Mouse (Mus musculus): ENCODE measurements around the gene Gtf3c5. TPM values are rescaled to one million over a fixed set of nuclear protein-coding genes. Genes with fewer than 3 reads are reported as not detected.

Gtf3c5 gene
- polyA plus RNA-seq (2015; fragmentation: Nextera tagmentation; extraction: Ambion mirVana) = 39.5 and 44.1 TPM in 2 replicates

- Histone ChIP-seq H3K9me3 (ENCODE audit: control insufficient read depth, low read length) (no peaks in the 10 kb centered on the region), H3K27ac (ENCODE audit: low read depth, low read length) (peak within 1 kb of the TSS; percentile 93), H3K4me2 (ENCODE audit: low read length) (peak within 1 kb of the TSS; percentile 75), H3K36me3 (ENCODE audit: control insufficient read depth, insufficient read depth, low read length) (peaks cover 11% of the 10 kb centered on the region), H3K4me1 (ENCODE audit: control insufficient read depth, insufficient read depth, low read depth, low read length) (peaks cover 14% of the 10 kb centered on the region), H3K27me3 (replicated peaks; ENCODE audit: control insufficient read depth, insufficient read depth, low read length) (no peaks in the 10 kb centered on the region), H3K9ac (ENCODE audit: low read depth, low read length) (peak within 1 kb of the TSS; percentile 72), H3K4me3 (ENCODE audit: low read length) (peak within 1 kb of the TSS; percentile 56)
- no peak for ATAC-seq
- 70% methylated on average over 9 of the region's 9 CpGs for WGBS
Observed at GRCm38 (mm10) chr2:28583651-28584050, at the start of gene Gtf3c5. TSS of gene Gtf3c5 (minus strand) at chr2:28583751.

DNA sequence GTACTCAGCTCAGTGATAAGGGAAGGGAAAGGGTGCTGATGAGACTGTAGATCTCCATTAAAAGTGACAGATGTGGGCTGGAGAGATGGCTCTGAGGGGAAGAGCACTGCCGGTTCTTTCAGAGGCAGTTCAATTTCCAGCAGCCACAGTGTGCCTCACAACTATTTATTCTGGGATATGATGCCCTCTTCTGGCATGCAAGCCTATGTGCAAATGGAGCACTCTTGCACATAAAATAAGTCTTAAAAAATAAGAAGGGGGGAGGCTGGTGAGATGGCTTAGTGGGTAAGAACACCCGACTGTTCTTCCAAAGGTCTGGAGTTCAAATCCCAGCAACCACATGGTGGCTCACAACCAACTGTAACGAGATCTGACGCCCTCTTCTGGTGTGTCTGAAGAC, 49.6 kb upstream of the Gtf3c5 start:
- Histone ChIP-seq H3K27ac (ENCODE audit: low read depth, low read length) (no peak overlapping the region), H3K4me1 (ENCODE audit: control insufficient read depth, insufficient read depth, low read depth, low read length) (no peaks in the 10 kb centered on the region), H3K27me3 (replicated peaks; ENCODE audit: control insufficient read depth, insufficient read depth, low read length) (no peaks in the 10 kb centered on the region), H3K36me3 (ENCODE audit: control insufficient read depth, insufficient read depth, low read length) (no peaks in the 10 kb centered on the region), H3K9ac (ENCODE audit: low read depth, low read length) (no peak overlapping the region), H3K4me2 (ENCODE audit: low read length) (no peak overlapping the region), H3K9me3 (ENCODE audit: control insufficient read depth, low read length) (no peaks in the 10 kb centered on the region), H3K4me3 (ENCODE audit: low read length) (no peak overlapping the region)
- ATAC-seq = no peak
- WGBS = 46% methylated on average over 4 of the region's 4 CpGs

- 61% methylated on average over 1 of the region's 1 CpGs for WGBS
- Histone ChIP-seq H3K4me2 (ENCODE audit: low read length) (no peak overlapping the region), H3K4me1 (ENCODE audit: control insufficient read depth, insufficient read depth, low read depth, low read length) (no peaks in the 10 kb centered on the region), H3K27ac (ENCODE audit: low read depth, low read length) (no peak overlapping the region), H3K27me3 (replicated peaks; ENCODE audit: control insufficient read depth, insufficient read depth, low read length) (no peaks in the 10 kb centered on the region), H3K36me3 (ENCODE audit: control insufficient read depth, insufficient read depth, low read length) (no peaks in the 10 kb centered on the region), H3K9me3 (ENCODE audit: control insufficient read depth, low read length) (no peaks in the 10 kb centered on the region), H3K4me3 (ENCODE audit: low read length) (no peak overlapping the region), H3K9ac (ENCODE audit: low read depth, low read length) (no peak overlapping the region)
- ATAC-seq = no peak
Observed at GRCm38 (mm10) chr2:28632626-28633025, 49.1 kb upstream of the Gtf3c5 start.

DNA sequence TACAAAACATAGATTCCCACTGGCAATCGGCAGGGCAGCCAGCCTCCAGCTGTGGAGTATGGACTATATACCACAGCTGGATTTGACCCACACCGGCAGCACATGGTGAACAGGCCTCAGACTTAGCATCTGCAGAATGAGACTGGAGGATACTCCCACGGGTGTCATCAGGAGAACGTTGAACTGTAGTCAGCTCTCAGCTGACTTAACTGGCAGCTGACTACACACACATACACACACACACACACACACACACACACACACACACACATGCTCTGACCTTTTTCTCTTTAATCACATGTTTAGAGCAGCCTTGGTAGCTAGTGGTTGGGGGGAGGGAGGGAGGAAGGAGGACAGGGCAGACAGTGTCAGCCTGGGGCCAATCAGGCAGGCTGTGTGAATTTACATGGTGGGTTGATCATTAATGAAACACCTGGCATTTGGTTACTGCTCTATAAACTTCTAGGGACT, 46.4 kb upstream of the Gtf3c5 start:
- Histone ChIP-seq H3K4me2 (ENCODE audit: low read length) (no peak overlapping the region), H3K9ac (ENCODE audit: low read depth, low read length) (no peak overlapping the region), H3K4me1 (ENCODE audit: control insufficient read depth, insufficient read depth, low read depth, low read length) (no peaks in the 10 kb centered on the region), H3K27me3 (replicated peaks; ENCODE audit: control insufficient read depth, insufficient read depth, low read length) (no peaks in the 10 kb centered on the region), H3K4me3 (ENCODE audit: low read length) (no peak overlapping the region), H3K27ac (ENCODE audit: low read depth, low read length) (no peak overlapping the region), H3K36me3 (ENCODE audit: control insufficient read depth, insufficient read depth, low read length) (no peaks in the 10 kb centered on the region), H3K9me3 (ENCODE audit: control insufficient read depth, low read length) (no peaks in the 10 kb centered on the region)
- ATAC-seq = no peak
- WGBS = 34% methylated on average over 4 of the region's 4 CpGs

GRCm38 (mm10) chr2:28628053-28628452, 44.5 kb upstream of the Gtf3c5 start:
- 62% methylated on average over 2 of the region's 2 CpGs for WGBS
- Histone ChIP-seq H3K27ac (ENCODE audit: low read depth, low read length) (no peak overlapping the region), H3K4me2 (ENCODE audit: low read length) (no peak overlapping the region), H3K4me3 (ENCODE audit: low read length) (no peak overlapping the region), H3K9me3 (ENCODE audit: control insufficient read depth, low read length) (no peaks in the 10 kb centered on the region), H3K4me1 (ENCODE audit: control insufficient read depth, insufficient read depth, low read depth, low read length) (no peaks in the 10 kb centered on the region), H3K36me3 (ENCODE audit: control insufficient read depth, insufficient read depth, low read length) (no peaks in the 10 kb centered on the region), H3K27me3 (replicated peaks; ENCODE audit: control insufficient read depth, insufficient read depth, low read length) (no peaks in the 10 kb centered on the region), H3K9ac (ENCODE audit: low read depth, low read length) (no peak overlapping the region)
- ATAC-seq = no peak

DNA sequence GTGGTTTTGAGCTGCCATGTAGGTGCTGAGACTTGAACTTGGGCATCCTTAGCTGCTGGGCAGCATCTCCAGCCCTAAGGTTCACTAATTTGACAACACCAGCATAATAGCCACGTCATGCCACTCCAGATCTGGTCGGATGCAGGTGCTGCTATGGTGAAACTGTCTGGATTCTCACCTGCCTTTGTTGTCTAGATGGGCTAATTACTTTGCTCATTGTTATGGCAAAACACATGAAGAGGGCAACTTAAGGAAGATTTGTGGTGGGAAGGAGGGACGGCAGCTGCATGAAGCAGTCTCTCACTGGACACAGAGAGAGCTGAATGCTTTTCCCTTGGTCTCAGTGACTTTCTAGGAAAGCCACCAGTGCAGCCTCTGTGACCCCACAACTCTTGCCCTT, 42.5 kb upstream of the Gtf3c5 start:
- no peak for ATAC-seq
- Histone ChIP-seq H3K9me3 (ENCODE audit: control insufficient read depth, low read length) (no peaks in the 10 kb centered on the region), H3K27me3 (replicated peaks; ENCODE audit: control insufficient read depth, insufficient read depth, low read length) (peaks cover 3% of the 10 kb centered on the region), H3K27ac (ENCODE audit: low read depth, low read length) (no peak overlapping the region), H3K4me1 (ENCODE audit: control insufficient read depth, insufficient read depth, low read depth, low read length) (no peaks in the 10 kb centered on the region), H3K4me2 (ENCODE audit: low read length) (no peak overlapping the region), H3K9ac (ENCODE audit: low read depth, low read length) (no peak overlapping the region), H3K4me3 (ENCODE audit: low read length) (no peak overlapping the region), H3K36me3 (ENCODE audit: control insufficient read depth, insufficient read depth, low read length) (no peaks in the 10 kb centered on the region)
- WGBS = 82% methylated on average over 3 of the region's 3 CpGs

DNA sequence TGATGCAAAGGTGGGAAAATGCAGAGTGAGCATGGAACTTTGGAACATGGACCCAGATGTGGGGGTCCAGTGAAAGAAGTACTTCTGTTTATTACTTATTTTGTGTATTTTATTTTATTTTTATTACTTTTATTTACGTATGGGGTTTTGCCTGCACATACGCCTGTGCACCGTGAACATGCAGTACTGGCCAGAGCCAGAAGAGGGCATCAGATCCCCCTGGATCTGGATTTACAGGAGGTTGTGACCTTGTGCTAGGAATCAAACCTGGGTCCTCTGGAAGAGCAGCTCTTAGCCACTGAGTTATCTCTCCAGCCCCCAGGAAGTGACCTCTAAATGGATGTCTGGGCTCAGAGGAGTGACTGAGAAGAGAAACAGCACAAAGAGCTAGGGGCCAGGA, 41.3 kb upstream of the Gtf3c5 start:
- H3K9ac ChIP-seq (ENCODE audit: low read depth, low read length) = no peak overlapping the region
- H3K9me3 ChIP-seq (ENCODE audit: control insufficient read depth, low read length) = no peaks in the 10 kb centered on the region
- no peaks in the 10 kb centered on the region for H3K36me3 ChIP-seq (ENCODE audit: control insufficient read depth, insufficient read depth, low read length)
- H3K27ac ChIP-seq (ENCODE audit: low read depth, low read length) = no peak overlapping the region
- H3K4me2 ChIP-seq (ENCODE audit: low read length) = no peak overlapping the region
- 81% methylated on average over 3 of the region's 3 CpGs for WGBS
- peaks cover 6% of the 10 kb centered on the region for H3K27me3 ChIP-seq (replicated peaks; ENCODE audit: control insufficient read depth, insufficient read depth, low read length)
- no peak for ATAC-seq
- H3K4me3 ChIP-seq (ENCODE audit: low read length) = no peak overlapping the region
- H3K4me1 ChIP-seq (ENCODE audit: control insufficient read depth, insufficient read depth, low read depth, low read length) = no peaks in the 10 kb centered on the region

- no peak overlapping the region for H3K4me2 ChIP-seq (ENCODE audit: low read length)
- no peak overlapping the region for H3K27ac ChIP-seq (ENCODE audit: low read depth, low read length)
- H3K9me3 ChIP-seq (ENCODE audit: control insufficient read depth, low read length) = no peaks in the 10 kb centered on the region
- no peak for ATAC-seq
- no peak overlapping the region for H3K4me3 ChIP-seq (ENCODE audit: low read length)
- no peak overlapping the region for H3K9ac ChIP-seq (ENCODE audit: low read depth, low read length)
- no peaks in the 10 kb centered on the region for H3K36me3 ChIP-seq (ENCODE audit: control insufficient read depth, insufficient read depth, low read length)
- peaks cover 6% of the 10 kb centered on the region for H3K27me3 ChIP-seq (replicated peaks; ENCODE audit: control insufficient read depth, insufficient read depth, low read length)
- 21% methylated on average over 10 of the region's 10 CpGs for WGBS
- H3K4me1 ChIP-seq (ENCODE audit: control insufficient read depth, insufficient read depth, low read depth, low read length) = no peaks in the 10 kb centered on the region
Observed at GRCm38 (mm10) chr2:28622521-28623124, 39.1 kb upstream of the Gtf3c5 start.

DNA sequence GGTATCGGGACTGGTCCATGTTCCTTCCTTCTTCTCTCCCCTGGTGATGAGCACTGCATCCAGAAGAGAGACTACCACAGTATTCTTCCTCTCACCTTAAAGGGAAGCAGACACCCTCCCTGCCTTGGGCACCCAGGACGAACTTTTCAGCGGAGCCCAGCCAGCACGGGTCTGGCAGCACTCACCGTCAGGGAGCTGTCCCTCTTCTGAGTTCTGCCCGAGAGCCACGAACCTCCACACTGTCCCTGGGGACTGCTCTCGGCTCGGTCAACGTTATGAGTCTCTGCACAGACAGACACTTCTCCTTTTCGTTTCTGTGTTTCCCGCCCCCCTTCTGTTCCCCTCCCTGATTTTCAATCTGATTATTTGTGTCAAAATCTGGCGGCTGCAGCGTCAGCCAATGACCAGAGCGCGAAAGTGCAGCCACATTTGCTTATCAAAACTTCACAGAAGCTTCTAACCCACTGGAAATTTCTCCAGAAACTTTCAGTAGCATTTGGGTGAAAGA, 38.2 kb upstream of the Gtf3c5 start, which contains the start of gene Gfi1b:
Gene Gfi1b (minus strand): TSS at position 319 of the 508 bp plus-strand sequence.
- no peak within 1 kb of the TSS for H3K27ac ChIP-seq (ENCODE audit: low read depth, low read length)
- no peak for ATAC-seq
- H3K9ac ChIP-seq (ENCODE audit: low read depth, low read length) = no peak within 1 kb of the TSS
- no peaks in the 10 kb centered on the region for H3K36me3 ChIP-seq (ENCODE audit: control insufficient read depth, insufficient read depth, low read length)
- peak within 1 kb of the TSS; percentile 18 for H3K4me2 ChIP-seq (ENCODE audit: low read length)
- H3K27me3 ChIP-seq (replicated peaks; ENCODE audit: control insufficient read depth, insufficient read depth, low read length) = peaks cover 6% of the 10 kb centered on the region
- WGBS = 8% methylated on average over 16 of the region's 16 CpGs
- H3K4me3 ChIP-seq (ENCODE audit: low read length) = no peak within 1 kb of the TSS
- no peaks in the 10 kb centered on the region for H3K9me3 ChIP-seq (ENCODE audit: control insufficient read depth, low read length)
- no peaks in the 10 kb centered on the region for H3K4me1 ChIP-seq (ENCODE audit: control insufficient read depth, insufficient read depth, low read depth, low read length)

Data from hindbrain, embryonic 16.5 days (tissue).